Mouse (Mus musculus): ENCODE measurements at regions not wholly inside any gene's neighbourhood (a gene's known extent, or its start where the extent isn't known, plus 50 kb on each side); places are given as distances from the start of the nearest gene placed in this dataset.

GRCm38 (mm10) chr2:17882389-17882788, 114.4 kb downstream of the H2al2a start:
- Histone ChIP-seq H3K4me1 (peaks cover 11% of the 10 kb centered on the region; the same call in 1 of the 2 replicates), H3K4me3 (no peak overlapping the region), H3K4me2 (no peak overlapping the region), H3K36me3 (no peaks in the 10 kb centered on the region), H3K9ac (no peak overlapping the region), H3K9me3 (no peaks in the 10 kb centered on the region), H3K27me3 (no peaks in the 10 kb centered on the region), H3K27ac (no peak overlapping the region)
- 77% methylated on average over 12 of the region's 12 CpGs for WGBS
- ATAC-seq (ENCODE audit: borderline replicate concordance, extremely low read depth, low FRiP score, low TSS enrichment), result no peak

- Histone ChIP-seq H3K4me1 (peaks cover 11% of the 10 kb centered on the region; the same call in 1 of the 2 replicates), H3K4me3 (no peak overlapping the region), H3K36me3 (no peaks in the 10 kb centered on the region), H3K9ac (no peak overlapping the region), H3K27me3 (no peaks in the 10 kb centered on the region), H3K9me3 (no peaks in the 10 kb centered on the region), H3K4me2 (no peak overlapping the region), H3K27ac (no peak overlapping the region)
- ATAC-seq (ENCODE audit: borderline replicate concordance, extremely low read depth, low FRiP score, low TSS enrichment), result peak; percentile 59; the same call in 1 of the 2 replicates
- 45% methylated on average over 11 of the region's 11 CpGs for WGBS
Observed at GRCm38 (mm10) chr2:17880800-17881717, 115.7 kb downstream of the H2al2a start.

GRCm38 (mm10) chr2:17877901-17878300, 118.9 kb downstream of the H2al2a start:
- no peaks in the 10 kb centered on the region for H3K9me3 ChIP-seq
- H3K36me3 ChIP-seq, result no peaks in the 10 kb centered on the region
- H3K4me1 ChIP-seq, result peaks cover 11% of the 10 kb centered on the region; the same call in 1 of the 2 replicates
- H3K9ac ChIP-seq, result no peak overlapping the region
- ATAC-seq (ENCODE audit: borderline replicate concordance, extremely low read depth, low FRiP score, low TSS enrichment), result no peak
- no peak overlapping the region for H3K4me3 ChIP-seq
- WGBS, result 67% methylated on average over 1 of the region's 1 CpGs
- H3K27ac ChIP-seq, result no peak overlapping the region
- no peak overlapping the region for H3K4me2 ChIP-seq
- no peaks in the 10 kb centered on the region for H3K27me3 ChIP-seq

GRCm38 (mm10) chr2:17876942-17877341, 119.8 kb downstream of the H2al2a start:
- Histone ChIP-seq H3K27me3 (no peaks in the 10 kb centered on the region), H3K36me3 (no peaks in the 10 kb centered on the region), H3K4me1 (peaks cover 11% of the 10 kb centered on the region; the same call in 1 of the 2 replicates), H3K4me2 (no peak overlapping the region), H3K9ac (no peak overlapping the region), H3K27ac (no peak overlapping the region), H3K4me3 (no peak overlapping the region), H3K9me3 (no peaks in the 10 kb centered on the region)
- no peak for ATAC-seq (ENCODE audit: borderline replicate concordance, extremely low read depth, low FRiP score, low TSS enrichment)
- WGBS, result 85% methylated on average over 3 of the region's 3 CpGs

GRCm38 (mm10) chr2:17876155-17876554, 120.6 kb downstream of the H2al2a start:
- Histone ChIP-seq H3K9ac (no peak overlapping the region), H3K4me3 (no peak overlapping the region), H3K4me2 (no peak overlapping the region), H3K4me1 (peaks cover 8% of the 10 kb centered on the region; the same call in 1 of the 2 replicates), H3K9me3 (no peaks in the 10 kb centered on the region), H3K27me3 (no peaks in the 10 kb centered on the region), H3K36me3 (no peaks in the 10 kb centered on the region), H3K27ac (no peak overlapping the region)
- no peak for ATAC-seq (ENCODE audit: borderline replicate concordance, extremely low read depth, low FRiP score, low TSS enrichment)
- WGBS, result 83% methylated on average over 9 of the region's 9 CpGs

- Histone ChIP-seq H3K27ac (no peak overlapping the region), H3K4me2 (no peak overlapping the region), H3K4me3 (no peak overlapping the region), H3K4me1 (0 out of 2 replicates have a peak, but pooled peaks cover 3% of the 10 kb centered on the region), H3K9ac (no peak overlapping the region), H3K36me3 (no peaks in the 10 kb centered on the region), H3K9me3 (no peaks in the 10 kb centered on the region), H3K27me3 (no peaks in the 10 kb centered on the region)
- ATAC-seq (ENCODE audit: borderline replicate concordance, extremely low read depth, low FRiP score, low TSS enrichment), result no peak
- 58% methylated on average over 2 of the region's 2 CpGs for WGBS
Observed at GRCm38 (mm10) chr2:17870562-17870961, 126.2 kb downstream of the H2al2a start.

GRCm38 (mm10) chr2:17868145-17868544, 128.6 kb downstream of the H2al2a start:
- H3K36me3 ChIP-seq, result no peaks in the 10 kb centered on the region
- no peaks in the 10 kb centered on the region for H3K27me3 ChIP-seq
- WGBS, result 30% methylated on average over 9 of the region's 9 CpGs
- H3K4me2 ChIP-seq, result no peak overlapping the region
- 0 out of 2 replicates have a peak, but pooled peaks cover 3% of the 10 kb centered on the region for H3K4me1 ChIP-seq
- H3K9me3 ChIP-seq, result no peaks in the 10 kb centered on the region
- H3K27ac ChIP-seq, result no peak overlapping the region
- H3K4me3 ChIP-seq, result no peak overlapping the region
- no peak overlapping the region for H3K9ac ChIP-seq
- no peak for ATAC-seq (ENCODE audit: borderline replicate concordance, extremely low read depth, low FRiP score, low TSS enrichment)

- WGBS, result 51% methylated on average over 3 of the region's 3 CpGs
- Histone ChIP-seq H3K4me3 (no peak overlapping the region), H3K4me2 (no peak overlapping the region), H3K27ac (no peak overlapping the region), H3K27me3 (no peaks in the 10 kb centered on the region), H3K4me1 (0 out of 2 replicates have a peak, but pooled peaks cover 3% of the 10 kb centered on the region), H3K36me3 (no peaks in the 10 kb centered on the region), H3K9me3 (no peaks in the 10 kb centered on the region), H3K9ac (no peak overlapping the region)
- no peak; the same call in 1 of the 2 replicates for ATAC-seq (ENCODE audit: borderline replicate concordance, extremely low read depth, low FRiP score, low TSS enrichment)
Observed at GRCm38 (mm10) chr2:17867341-17867740, 129.4 kb downstream of the H2al2a start.

- H3K4me1 ChIP-seq, result peaks cover 34% of the 10 kb centered on the region
- H3K36me3 ChIP-seq, result no peaks in the 10 kb centered on the region
- no peak overlapping the region for H3K4me3 ChIP-seq
- H3K27me3 ChIP-seq, result no peaks in the 10 kb centered on the region
- H3K9ac ChIP-seq, result no peak overlapping the region
- WGBS, result 16% methylated on average over 10 of the region's 10 CpGs
- H3K27ac ChIP-seq, result no peak overlapping the region
- H3K9me3 ChIP-seq, result no peaks in the 10 kb centered on the region
- peak overlapping the region; percentile 28 for H3K4me2 ChIP-seq
- no peak for ATAC-seq (ENCODE audit: borderline replicate concordance, extremely low read depth, low FRiP score, low TSS enrichment)
Observed at GRCm38 (mm10) chr2:17861765-17862495, 130.7 kb upstream of the Nebl start.

- peak overlapping the region; percentile 28 for H3K4me2 ChIP-seq
- no peaks in the 10 kb centered on the region for H3K9me3 ChIP-seq
- H3K36me3 ChIP-seq, result no peaks in the 10 kb centered on the region
- H3K9ac ChIP-seq, result no peak overlapping the region
- H3K4me3 ChIP-seq, result no peak overlapping the region
- H3K27ac ChIP-seq, result no peak overlapping the region
- peak; percentile 60; the same call in 1 of the 2 replicates for ATAC-seq (ENCODE audit: borderline replicate concordance, extremely low read depth, low FRiP score, low TSS enrichment)
- no peaks in the 10 kb centered on the region for H3K27me3 ChIP-seq
- 16% methylated on average over 4 of the region's 4 CpGs for WGBS
- peaks cover 34% of the 10 kb centered on the region for H3K4me1 ChIP-seq
Observed at GRCm38 (mm10) chr2:17860922-17861559, 129.8 kb upstream of the Nebl start.

- WGBS, result 89% methylated on average over 8 of the region's 8 CpGs
- no peak overlapping the region for H3K27ac ChIP-seq
- H3K4me1 ChIP-seq, result peaks cover 34% of the 10 kb centered on the region
- H3K4me2 ChIP-seq, result no peak overlapping the region
- ATAC-seq (ENCODE audit: borderline replicate concordance, extremely low read depth, low FRiP score, low TSS enrichment), result no peak
- H3K9me3 ChIP-seq, result no peaks in the 10 kb centered on the region
- H3K4me3 ChIP-seq, result no peak overlapping the region
- H3K9ac ChIP-seq, result no peak overlapping the region
- H3K36me3 ChIP-seq, result no peaks in the 10 kb centered on the region
- no peaks in the 10 kb centered on the region for H3K27me3 ChIP-seq
Observed at GRCm38 (mm10) chr2:17859234-17859633, 128.0 kb upstream of the Nebl start.
